Mouse (Mus musculus): ENCODE measurements around the gene Ptch1. TPM values are rescaled to one million over a fixed set of nuclear protein-coding genes. Genes with fewer than 3 reads are reported as not detected.

Ptch1 gene
- polyA plus RNA-seq, 1 experiment from 2014 or later: 3.1 TPM

DNA sequence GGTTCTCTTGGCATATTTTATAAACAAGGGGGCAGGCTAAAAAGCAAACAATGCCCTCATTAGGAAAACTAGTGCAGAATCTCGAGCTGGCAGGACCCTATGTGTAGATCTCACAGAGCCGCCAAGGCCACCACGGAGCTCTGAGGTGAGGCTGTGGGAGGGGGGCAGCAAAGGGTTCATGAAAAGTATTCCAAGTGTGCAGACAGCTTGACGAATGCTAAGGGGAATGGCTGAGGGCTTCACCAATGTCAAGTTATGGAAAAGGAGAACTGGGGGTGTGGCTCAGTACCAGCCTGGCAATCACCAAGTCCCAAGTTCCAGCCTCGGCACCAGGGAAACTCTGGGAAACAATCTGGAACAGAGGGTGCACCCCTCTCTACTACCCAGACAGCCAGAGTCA, 24.2 kb downstream of the Ptch1 start:
- no peak overlapping the region for H3K4me2 ChIP-seq
- H3K27ac ChIP-seq (replicated peaks): no peak overlapping the region
- no peak for ATAC-seq (ENCODE audit: insufficient read depth)

DNA sequence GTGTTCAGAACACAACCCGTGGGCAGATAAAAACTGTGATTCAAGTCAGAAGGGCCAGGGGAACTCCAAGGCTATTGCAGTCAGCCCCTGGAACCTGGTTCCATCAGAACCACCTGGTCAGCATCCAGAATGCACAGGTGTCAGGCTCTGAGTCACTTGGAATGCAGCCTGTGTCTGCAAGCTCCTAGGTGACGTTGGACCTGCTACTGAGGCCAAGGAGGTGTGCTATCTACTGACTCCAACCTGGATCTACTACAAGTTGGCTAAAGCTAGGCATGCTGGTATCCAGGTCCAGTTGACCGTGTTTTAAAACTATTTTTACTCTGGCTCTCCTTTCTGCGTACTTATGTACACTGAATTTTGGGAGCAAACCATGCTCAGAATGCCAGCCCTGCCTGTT, 24.8 kb downstream of the Ptch1 start:
- H3K4me2 ChIP-seq: no peak overlapping the region
- no peaks in the 10 kb centered on the region for H3K27me3 ChIP-seq
- peaks cover 39% of the 10 kb centered on the region for H3K36me3 ChIP-seq (replicated peaks)
- no peaks in the 10 kb centered on the region for H3K9me3 ChIP-seq (replicated peaks)
- peaks cover 31% of the 10 kb centered on the region for H3K4me1 ChIP-seq (replicated peaks)
- 69% methylated on average over 4 of the region's 4 CpGs for WGBS (ENCODE audit: insufficient replicate concordance)
- no peak for ATAC-seq (ENCODE audit: insufficient read depth)
- no peak overlapping the region for H3K27ac ChIP-seq (replicated peaks)
- no peak overlapping the region for H3K9ac ChIP-seq
- H3K4me3 ChIP-seq (replicated peaks): no peak overlapping the region

More for the DNA sequence above, 24.2 kb downstream of the Ptch1 start:
- Histone ChIP-seq H3K9ac (no peak overlapping the region), H3K4me3 (replicated peaks) (no peak overlapping the region), H3K27me3 (no peaks in the 10 kb centered on the region), H3K9me3 (replicated peaks) (no peaks in the 10 kb centered on the region), H3K36me3 (replicated peaks) (peaks cover 34% of the 10 kb centered on the region), H3K4me1 (replicated peaks) (peaks cover 35% of the 10 kb centered on the region)
- WGBS (ENCODE audit: insufficient replicate concordance): 56% methylated on average over 5 of the region's 5 CpGs

DNA sequence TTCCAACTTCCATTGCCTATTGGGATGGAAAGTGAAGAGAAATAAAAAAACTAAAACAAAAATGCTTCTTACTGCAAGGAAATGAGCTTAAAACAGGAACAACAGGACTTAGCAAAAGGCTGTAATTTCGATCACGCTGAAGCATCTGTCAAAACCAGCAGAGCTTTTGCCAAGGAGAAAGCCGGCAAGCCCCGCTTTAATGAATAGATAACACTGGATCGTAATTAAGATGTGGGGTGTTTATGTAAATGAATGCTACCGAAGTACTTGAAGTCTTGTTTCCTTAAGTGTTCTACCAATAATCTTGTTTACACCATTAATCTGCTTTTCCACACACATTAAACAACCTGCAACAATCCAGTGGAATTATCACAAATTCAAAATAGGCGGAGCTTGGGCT, 28.1 kb downstream of the Ptch1 start:
- Histone ChIP-seq H3K27me3 (no peaks in the 10 kb centered on the region), H3K27ac (replicated peaks) (no peak overlapping the region), H3K4me3 (replicated peaks) (no peak overlapping the region), H3K9ac (no peak overlapping the region), H3K4me2 (no peak overlapping the region), H3K4me1 (replicated peaks) (peaks cover 19% of the 10 kb centered on the region; the same call in 1 of the 2 replicates), H3K36me3 (replicated peaks) (peaks cover 61% of the 10 kb centered on the region), H3K9me3 (replicated peaks) (no peaks in the 10 kb centered on the region)
- no peak for ATAC-seq (ENCODE audit: insufficient read depth)
- 79% methylated on average over 7 of the region's 7 CpGs for WGBS (ENCODE audit: insufficient replicate concordance)

DNA sequence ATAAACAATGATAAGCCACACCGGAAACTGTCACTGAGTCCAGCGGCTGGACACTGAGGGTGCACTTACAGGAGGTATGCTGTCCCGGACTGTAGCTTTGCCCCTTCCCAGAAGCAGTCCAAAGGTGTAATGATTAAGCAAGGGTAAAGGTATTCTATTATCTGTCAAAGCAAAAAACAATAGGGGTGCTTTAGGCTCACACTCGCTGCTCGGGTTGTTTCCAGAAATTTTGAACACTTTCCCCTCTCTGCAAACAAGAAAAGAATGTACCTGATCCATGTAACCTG, 28.5 kb downstream of the Ptch1 start:
- Histone ChIP-seq H3K27me3 (no peaks in the 10 kb centered on the region), H3K4me3 (replicated peaks) (no peak overlapping the region), H3K9ac (no peak overlapping the region), H3K9me3 (replicated peaks) (no peaks in the 10 kb centered on the region), H3K36me3 (replicated peaks) (peaks cover 62% of the 10 kb centered on the region), H3K27ac (replicated peaks) (no peak overlapping the region), H3K4me2 (no peak overlapping the region), H3K4me1 (replicated peaks) (peaks cover 17% of the 10 kb centered on the region; the same call in 1 of the 2 replicates)
- 71% methylated on average over 5 of the region's 5 CpGs for WGBS (ENCODE audit: insufficient replicate concordance)
- ATAC-seq (ENCODE audit: insufficient read depth): no peak

DNA sequence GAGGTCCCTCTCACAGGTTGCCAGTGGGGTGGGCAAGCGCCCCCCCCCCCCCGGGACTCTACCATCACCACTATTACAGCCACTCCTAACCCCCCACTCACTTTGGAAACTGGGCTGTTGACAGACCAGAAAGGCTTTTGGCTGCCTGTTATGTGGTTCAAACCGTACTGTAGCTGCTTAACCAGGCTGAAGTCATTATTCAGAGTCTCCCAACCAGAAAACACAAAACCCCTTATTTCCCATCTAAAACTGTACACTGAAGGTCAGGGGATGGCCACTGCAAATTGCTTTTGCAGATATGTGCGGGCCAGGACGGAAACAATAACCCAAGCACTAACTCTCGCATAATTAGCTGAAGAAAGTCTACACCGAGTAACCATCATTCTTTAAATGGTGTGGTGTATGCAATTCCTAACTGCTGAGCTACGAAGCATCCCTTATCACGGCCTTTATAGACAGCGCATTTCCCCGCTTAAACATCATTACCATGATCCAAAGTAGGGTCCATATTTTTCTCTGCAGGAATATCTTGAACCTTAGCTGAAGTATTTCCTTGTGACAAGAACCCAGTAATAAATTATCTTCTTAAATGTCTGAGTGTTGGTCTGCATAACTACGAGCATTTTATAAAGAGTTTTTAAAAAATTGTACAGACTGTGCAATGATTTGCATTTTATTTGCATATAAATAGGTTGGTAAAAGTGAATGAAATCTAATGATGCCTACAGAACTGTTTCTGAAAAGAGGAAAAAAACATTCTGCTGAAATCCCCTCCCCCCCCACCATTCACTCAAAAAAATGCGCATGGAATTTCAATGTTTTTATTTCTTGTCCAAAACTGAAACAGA, 29.1 kb downstream of the Ptch1 start:
- no peaks in the 10 kb centered on the region for H3K9me3 ChIP-seq (replicated peaks)
- 0 out of 2 replicates have a peak, but pooled peaks cover 12% of the 10 kb centered on the region for H3K4me1 ChIP-seq (replicated peaks)
- no peak overlapping the region for H3K27ac ChIP-seq (replicated peaks)
- peaks cover 68% of the 10 kb centered on the region for H3K36me3 ChIP-seq (replicated peaks)
- WGBS (ENCODE audit: insufficient replicate concordance): 79% methylated on average over 13 of the region's 13 CpGs
- H3K4me2 ChIP-seq: no peak overlapping the region
- H3K9ac ChIP-seq: no peak overlapping the region
- H3K4me3 ChIP-seq (replicated peaks): no peak overlapping the region
- ATAC-seq (ENCODE audit: insufficient read depth): no peak
- no peaks in the 10 kb centered on the region for H3K27me3 ChIP-seq

DNA sequence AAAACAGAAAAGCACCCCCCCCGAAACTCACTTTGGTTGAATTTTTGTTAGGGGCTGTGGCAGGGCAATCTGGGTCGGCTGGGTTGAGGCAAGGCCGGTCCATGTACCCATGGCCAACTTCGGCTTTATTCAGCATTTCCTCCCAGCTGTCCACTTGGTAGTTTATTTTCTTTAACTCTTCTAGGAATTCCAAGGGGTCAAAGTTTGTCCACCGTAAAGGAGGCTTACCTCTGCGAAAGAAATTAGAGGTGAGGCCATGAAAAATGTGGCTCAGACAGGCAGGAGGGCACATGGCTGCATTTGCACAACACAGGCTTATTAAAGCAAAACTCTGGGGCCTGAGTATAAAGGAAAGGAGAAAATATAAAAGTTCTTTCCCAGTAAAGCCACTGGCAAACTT, 29.9 kb downstream of the Ptch1 start:
- Histone ChIP-seq H3K27me3 (no peaks in the 10 kb centered on the region), H3K4me1 (replicated peaks) (0 out of 2 replicates have a peak, but pooled peaks cover 11% of the 10 kb centered on the region), H3K36me3 (replicated peaks) (peaks cover 77% of the 10 kb centered on the region), H3K27ac (replicated peaks) (no peak overlapping the region), H3K4me2 (no peak overlapping the region), H3K9me3 (replicated peaks) (no peaks in the 10 kb centered on the region), H3K9ac (no peak overlapping the region), H3K4me3 (replicated peaks) (no peak overlapping the region)
- 76% methylated on average over 6 of the region's 6 CpGs for WGBS (ENCODE audit: insufficient replicate concordance)
- ATAC-seq (ENCODE audit: insufficient read depth): no peak

DNA sequence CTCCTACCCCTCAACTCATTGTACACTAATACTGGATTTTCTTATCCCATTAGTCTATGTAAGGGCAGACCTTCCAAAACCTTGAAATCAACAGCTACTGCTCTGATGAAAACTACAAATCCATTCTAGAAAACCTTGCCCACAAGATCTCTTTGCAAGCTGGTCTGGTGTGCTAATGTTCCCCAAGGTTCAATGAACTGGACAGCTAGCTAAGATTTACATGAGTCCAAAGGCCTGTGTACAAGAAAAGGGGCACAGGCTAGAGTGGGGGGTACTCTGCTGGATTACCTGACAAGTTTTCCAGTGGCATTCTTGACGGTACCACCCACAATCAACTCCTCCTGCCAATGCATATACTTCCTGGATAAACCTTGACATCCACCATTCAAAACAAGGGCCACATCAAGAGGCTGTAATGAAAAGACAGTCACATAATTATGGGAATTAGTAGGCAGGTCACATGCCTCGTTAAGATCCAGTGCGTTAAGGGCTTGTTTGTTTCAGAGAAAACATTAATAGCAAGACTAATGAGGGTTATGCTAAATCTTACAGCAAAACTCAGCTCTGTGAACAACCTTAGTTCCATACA, 30.5 kb downstream of the Ptch1 start:
- no peaks in the 10 kb centered on the region for H3K27me3 ChIP-seq
- H3K27ac ChIP-seq (replicated peaks): no peak overlapping the region
- H3K4me2 ChIP-seq: no peak overlapping the region
- H3K9ac ChIP-seq: no peak overlapping the region
- no peak overlapping the region for H3K4me3 ChIP-seq (replicated peaks)
- H3K4me1 ChIP-seq (replicated peaks): 0 out of 2 replicates have a peak, but pooled peaks cover 11% of the 10 kb centered on the region
- peaks cover 82% of the 10 kb centered on the region for H3K36me3 ChIP-seq (replicated peaks)
- H3K9me3 ChIP-seq (replicated peaks): no peaks in the 10 kb centered on the region
- WGBS (ENCODE audit: insufficient replicate concordance): 79% methylated on average over 3 of the region's 3 CpGs
- no peak for ATAC-seq (ENCODE audit: insufficient read depth)

DNA sequence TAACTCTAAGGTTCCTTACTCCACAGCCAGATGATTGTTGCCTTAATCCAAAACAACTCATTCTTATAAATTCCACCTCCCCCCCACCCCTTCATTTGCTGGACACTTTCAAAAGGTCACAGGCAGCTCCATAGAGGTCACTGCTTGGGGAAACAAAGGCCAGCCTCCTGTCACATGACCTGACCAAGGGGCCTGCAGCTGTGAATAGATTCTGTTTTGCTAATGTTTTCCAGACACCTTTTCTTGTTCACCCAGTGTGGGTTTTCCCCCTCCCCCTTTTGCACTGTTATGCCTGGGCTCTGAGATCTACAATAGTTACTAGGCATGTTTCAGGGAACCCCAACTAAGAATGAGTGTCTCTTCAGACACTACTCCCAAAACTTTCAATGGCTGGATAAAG, 31.9 kb downstream of the Ptch1 start:
- no peak for ATAC-seq (ENCODE audit: insufficient read depth)
- H3K4me1 ChIP-seq (replicated peaks): 0 out of 2 replicates have a peak, but pooled peaks cover 11% of the 10 kb centered on the region
- no peaks in the 10 kb centered on the region for H3K27me3 ChIP-seq
- H3K27ac ChIP-seq (replicated peaks): no peak overlapping the region
- peaks cover 88% of the 10 kb centered on the region for H3K36me3 ChIP-seq (replicated peaks)
- H3K4me3 ChIP-seq (replicated peaks): no peak overlapping the region
- H3K9ac ChIP-seq: no peak overlapping the region
- H3K9me3 ChIP-seq (replicated peaks): no peaks in the 10 kb centered on the region
- H3K4me2 ChIP-seq: no peak overlapping the region

DNA sequence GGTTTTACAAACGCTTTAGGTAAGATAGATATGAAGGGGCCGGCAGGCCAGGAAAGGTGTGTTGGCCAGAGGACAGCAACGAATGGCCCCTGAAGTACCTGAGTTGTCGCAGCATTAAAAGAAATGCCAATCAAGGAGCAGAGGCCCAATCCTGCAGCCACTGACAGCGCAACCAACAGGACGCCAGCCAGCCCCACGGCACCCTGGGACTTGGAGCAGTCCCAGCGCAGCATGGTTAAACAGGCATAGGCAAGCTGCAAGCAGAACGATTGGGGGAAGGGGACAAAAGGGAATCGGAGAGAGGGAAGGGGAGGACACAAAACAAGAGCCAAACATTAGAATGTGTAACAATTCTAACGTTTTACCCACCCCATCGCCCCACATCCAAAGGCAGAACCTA, 32.8 kb downstream of the Ptch1 start:
- Histone ChIP-seq H3K4me2 (no peak overlapping the region), H3K4me1 (replicated peaks) (0 out of 2 replicates have a peak, but pooled peaks cover 6% of the 10 kb centered on the region), H3K9ac (no peak overlapping the region), H3K36me3 (replicated peaks) (peaks cover 92% of the 10 kb centered on the region), H3K27me3 (no peaks in the 10 kb centered on the region), H3K27ac (replicated peaks) (no peak overlapping the region), H3K9me3 (replicated peaks) (no peaks in the 10 kb centered on the region), H3K4me3 (replicated peaks) (no peak overlapping the region)
- 82% methylated on average over 12 of the region's 12 CpGs for WGBS (ENCODE audit: insufficient replicate concordance)
- no peak for ATAC-seq (ENCODE audit: insufficient read depth)

DNA sequence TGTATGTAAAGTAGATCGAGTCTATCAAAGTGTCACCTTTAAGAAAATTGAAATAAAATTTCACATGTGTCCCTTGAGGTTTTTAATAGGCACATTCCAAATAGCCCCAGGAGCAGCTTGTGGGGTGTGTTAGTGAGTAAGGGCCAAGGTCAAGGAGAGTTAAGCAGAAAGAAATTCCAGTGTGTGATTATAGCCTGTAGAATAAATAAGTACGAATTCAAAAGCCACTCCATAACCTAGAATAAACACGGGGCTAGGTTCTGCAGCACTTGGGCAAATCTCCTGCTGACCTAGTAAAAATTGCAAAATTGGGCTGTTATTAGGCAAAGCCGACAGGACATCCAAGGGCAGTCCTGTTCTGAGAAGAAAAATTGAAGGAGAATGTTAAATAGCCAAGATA, 38.4 kb downstream of the Ptch1 start:
- Histone ChIP-seq H3K36me3 (replicated peaks) (peaks cover 100% of the 10 kb centered on the region), H3K4me3 (replicated peaks) (no peak overlapping the region)

DNA sequence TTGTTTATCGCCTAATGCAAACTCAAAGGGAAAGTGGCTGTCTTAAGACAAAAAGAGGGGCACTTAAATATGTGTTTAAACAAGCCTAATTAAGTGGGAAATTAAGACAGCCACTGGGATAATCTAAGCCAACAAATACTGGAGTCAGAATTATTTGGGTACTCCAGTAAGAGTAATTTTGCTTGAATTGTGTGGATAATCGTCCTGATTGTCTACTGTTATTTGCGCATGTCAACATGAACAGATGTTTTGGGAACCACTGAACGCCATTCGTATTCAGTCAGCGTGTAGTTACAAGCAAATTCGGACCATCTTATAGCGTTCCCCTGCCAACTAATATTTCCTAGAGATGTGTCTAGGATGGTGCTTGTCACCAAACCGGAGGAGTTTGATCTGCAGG, 42.5 kb downstream of the Ptch1 start:
- Histone ChIP-seq H3K27ac (replicated peaks) (no peak overlapping the region), H3K9me3 (replicated peaks) (no peaks in the 10 kb centered on the region), H3K9ac (no peak overlapping the region), H3K27me3 (no peaks in the 10 kb centered on the region), H3K4me2 (no peak overlapping the region), H3K4me3 (replicated peaks) (no peak overlapping the region), H3K36me3 (replicated peaks) (peaks cover 94% of the 10 kb centered on the region), H3K4me1 (replicated peaks) (peaks cover 24% of the 10 kb centered on the region)
- no peak for ATAC-seq (ENCODE audit: insufficient read depth)
- 81% methylated on average over 9 of the region's 9 CpGs for WGBS (ENCODE audit: insufficient replicate concordance)

More for the DNA sequence above, 38.4 kb downstream of the Ptch1 start:
- no peak overlapping the region for H3K4me2 ChIP-seq
- no peak overlapping the region for H3K9ac ChIP-seq
- ATAC-seq (ENCODE audit: insufficient read depth): no peak
- H3K27ac ChIP-seq (replicated peaks): no peak overlapping the region
- H3K27me3 ChIP-seq: no peaks in the 10 kb centered on the region
- H3K9me3 ChIP-seq (replicated peaks): no peaks in the 10 kb centered on the region
- 74% methylated on average over 4 of the region's 4 CpGs for WGBS (ENCODE audit: insufficient replicate concordance)
- H3K4me1 ChIP-seq (replicated peaks): 0 out of 2 replicates have a peak, but pooled peaks cover 4% of the 10 kb centered on the region

All from liver, embryonic 15.5 days (tissue).